Mouse (Mus musculus): ENCODE measurements at regions not wholly inside any gene's neighbourhood (a gene's known extent, or its start where the extent isn't known, plus 50 kb on each side); places are given as distances from the start of the nearest gene placed in this dataset.
A peak's percentile ranks its signal among the peaks of the same experiment; 100 is the strongest.

DNA sequence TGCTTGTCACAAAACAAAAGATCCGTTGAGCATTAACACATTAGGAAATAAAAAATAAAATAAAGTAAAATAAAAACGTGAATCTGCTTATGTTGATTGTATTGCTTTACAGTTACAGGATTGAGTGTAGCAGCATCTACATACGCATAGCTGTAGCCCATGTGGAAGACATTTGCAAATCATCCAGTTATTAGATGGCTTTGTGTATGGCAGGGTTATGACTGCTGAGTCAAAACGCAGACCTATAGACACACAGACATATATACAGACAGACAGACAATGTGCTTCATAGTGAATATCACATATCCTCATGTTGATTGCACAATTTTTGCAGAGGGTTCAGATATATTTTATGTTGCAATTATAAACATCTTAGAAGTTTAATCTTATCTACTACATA, 64.5 kb downstream of the Gm11146 start:
- no peak for DNase-seq

DNA sequence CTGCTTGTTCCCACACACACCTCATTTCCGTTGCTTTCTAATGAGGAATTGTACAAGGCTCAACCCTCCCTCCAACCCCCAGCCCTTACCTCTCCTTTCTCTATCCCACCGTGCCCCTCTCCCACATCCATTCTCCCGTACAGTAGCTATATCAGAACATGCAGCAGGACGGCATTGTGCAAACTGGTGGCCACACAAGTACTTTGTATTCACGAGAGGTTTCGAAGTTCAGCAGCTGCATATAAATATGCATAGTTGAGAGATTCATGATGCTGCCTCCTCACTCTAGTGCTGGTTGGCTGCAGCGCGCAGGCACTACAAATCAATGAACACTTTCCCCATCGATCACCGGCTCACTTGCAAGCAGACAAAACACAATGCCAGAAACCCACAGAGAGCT, 65.1 kb downstream of the Gm11146 start:
- peak; percentile 2 for DNase-seq

DNA sequence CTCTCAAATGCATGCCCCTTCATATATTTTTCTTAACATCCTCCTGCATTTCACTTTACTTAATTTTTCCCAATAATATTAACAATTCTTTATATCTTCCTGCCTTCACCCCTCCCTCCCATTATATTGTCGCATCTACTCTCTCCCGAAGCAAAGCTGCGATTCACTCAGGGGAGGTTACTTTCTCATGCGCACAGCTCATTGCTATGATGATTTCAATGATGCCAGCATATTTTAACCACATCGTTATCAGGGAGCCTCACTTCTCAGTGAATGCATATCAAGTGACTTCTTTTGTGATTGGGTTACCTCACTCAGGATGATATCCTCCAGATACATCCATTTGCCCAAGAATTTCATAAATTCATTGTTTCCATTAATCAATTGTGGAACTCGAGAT, 65.6 kb downstream of the Gm11146 start:
- DNase-seq = no peak

DNA sequence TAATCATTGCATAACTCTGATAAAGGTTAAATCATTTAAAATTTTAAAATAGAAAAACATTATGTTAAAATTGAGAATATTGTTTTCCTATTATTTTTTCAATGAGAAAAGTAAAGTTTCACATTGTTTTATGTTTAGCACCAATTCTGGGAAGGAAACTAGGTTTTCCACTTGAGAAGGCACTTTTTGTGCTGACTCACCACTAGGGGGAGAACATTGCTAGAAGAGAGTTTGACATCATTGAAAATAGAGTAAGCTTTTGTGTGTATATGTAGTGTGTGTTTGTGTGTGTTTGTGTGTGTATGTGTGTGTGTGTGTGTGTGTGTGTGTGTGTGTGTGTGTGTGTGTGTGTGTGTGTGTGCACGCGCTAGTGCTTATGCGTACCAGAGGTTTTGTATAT, 66.9 kb downstream of the Gm11146 start:
- no peak for DNase-seq

DNA sequence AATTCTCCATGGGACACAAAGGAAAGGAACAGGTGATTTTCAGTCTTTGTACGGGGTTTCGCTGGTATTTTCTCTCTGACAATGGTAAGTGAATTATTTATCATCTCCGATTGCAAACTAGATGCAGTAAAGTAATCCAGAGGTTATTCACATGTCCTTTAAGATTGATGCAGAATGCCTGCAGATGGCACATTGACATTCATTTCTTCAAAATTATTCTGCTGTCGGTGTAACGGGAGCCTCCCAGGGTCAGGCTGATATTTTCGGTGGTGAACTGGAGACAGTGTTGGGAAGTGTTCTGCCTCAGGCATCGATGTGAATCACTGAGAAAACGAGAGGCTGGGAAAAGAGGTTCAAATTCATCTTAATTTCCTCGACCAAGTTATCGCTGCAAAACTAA, 70.3 kb downstream of the Gm11146 start:
- DNase-seq = no peak

- no peak for DNase-seq
These were observed 73.9 kb downstream of the Gm11146 start for GRCm38 (mm10) chr16:77527951-77528350.

DNA sequence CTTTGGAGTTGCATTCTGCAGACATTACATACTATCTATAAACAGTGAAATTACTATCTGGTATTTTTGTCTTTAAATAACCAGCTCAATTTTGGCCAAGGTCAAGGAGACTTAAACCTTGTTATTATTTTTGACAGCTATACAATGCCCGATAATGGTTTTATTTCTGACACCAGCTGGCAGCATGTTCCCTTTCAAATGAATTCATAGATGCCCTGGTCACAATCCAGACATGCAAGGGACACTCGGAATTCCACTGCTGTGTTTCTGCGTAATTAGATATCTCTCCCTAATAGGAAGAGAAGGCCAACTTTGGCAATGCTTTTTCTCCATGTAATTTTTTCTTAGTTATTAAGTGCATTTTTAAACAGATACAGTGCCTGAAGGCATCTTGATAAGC, 87.3 kb downstream of the Gm11146 start:
- DNase-seq = no peak

- no peak for DNase-seq
These were observed 98.3 kb downstream of the Gm11146 start for GRCm38 (mm10) chr16:77503556-77503955.

- DNase-seq = no peak
These were observed 99.0 kb downstream of the Gm11146 start for GRCm38 (mm10) chr16:77502916-77503315.

DNA sequence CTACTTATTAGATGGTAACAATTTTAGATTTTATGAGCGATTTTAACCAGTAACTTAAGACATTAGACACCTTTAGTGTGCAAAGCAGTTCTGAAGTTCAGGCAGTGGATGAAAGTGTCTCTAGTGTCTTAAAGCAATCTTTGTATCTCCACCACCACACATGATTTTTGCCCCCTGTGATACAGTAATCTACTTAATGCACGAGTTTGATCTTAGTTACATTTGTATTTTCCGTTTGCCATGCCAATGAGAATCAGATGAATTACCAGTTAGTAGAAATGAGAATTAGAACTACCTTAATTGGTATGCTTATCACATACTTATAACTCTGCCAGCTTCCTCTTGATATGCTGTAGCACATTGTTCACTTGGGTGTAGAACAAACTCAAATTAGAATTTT, 99.9 kb downstream of the Gm11146 start:
- no peak for DNase-seq

- DNase-seq = no peak
These were observed 100.9 kb downstream of the Gm11146 start for GRCm38 (mm10) chr16:77500981-77501380.

- no peak for DNase-seq
These were observed 101.5 kb downstream of the Gm11146 start for GRCm38 (mm10) chr16:77500413-77500812.

- peak; percentile 61 for DNase-seq
These were observed 102.2 kb downstream of the Gm11146 start for GRCm38 (mm10) chr16:77499537-77500301.

DNA sequence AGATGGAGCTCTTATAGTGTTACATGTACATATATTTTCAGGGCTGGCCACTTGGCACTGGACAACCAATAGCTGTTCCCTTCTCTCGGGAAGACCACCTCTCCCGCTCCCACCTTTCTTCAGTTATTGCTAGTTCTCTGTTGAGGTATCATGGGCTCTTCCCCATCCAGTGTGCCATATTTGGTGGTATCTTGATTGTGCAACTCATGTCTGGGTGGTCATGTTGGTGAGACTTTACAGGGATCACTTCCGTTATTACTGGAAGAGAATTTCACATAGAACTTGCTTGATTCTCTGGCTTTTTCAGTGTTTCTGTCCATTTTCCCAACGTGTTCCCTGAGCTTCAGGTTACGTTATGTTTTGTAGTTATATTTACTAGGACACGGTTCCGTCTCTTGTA, 106.6 kb downstream of the Gm11146 start:
- DNase-seq = no peak

- no peak for DNase-seq
These were observed 107.9 kb downstream of the Gm11146 start for GRCm38 (mm10) chr16:77494042-77494441.

- DNase-seq = no peak
These were observed 113.7 kb downstream of the Gm11146 start for GRCm38 (mm10) chr16:77488155-77488554.

DNA sequence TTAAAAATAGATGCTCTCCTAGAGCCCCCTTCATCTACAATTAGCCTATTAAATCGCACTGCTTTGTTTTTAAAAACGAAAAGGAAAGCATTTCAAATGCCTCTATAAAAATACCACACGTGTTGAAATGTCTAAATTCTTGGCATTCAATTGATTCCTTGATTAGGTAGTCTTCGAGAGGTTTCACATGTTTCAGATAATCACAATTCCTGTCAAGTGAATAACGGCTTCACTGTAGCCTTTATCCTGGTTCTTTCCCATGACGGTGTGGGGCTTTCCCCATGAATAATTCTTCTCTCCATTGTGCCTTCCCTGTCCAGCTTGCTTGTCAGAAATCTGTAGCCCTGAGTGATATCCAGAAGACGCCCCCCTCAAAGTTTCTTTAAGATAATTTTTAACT, 122.1 kb downstream of the Gm11146 start:
- DNase-seq = no peak

GRCm38 (mm10) chr16:77471868-77472267, 130.0 kb downstream of the Gm11146 start:
- no peak for DNase-seq

DNA sequence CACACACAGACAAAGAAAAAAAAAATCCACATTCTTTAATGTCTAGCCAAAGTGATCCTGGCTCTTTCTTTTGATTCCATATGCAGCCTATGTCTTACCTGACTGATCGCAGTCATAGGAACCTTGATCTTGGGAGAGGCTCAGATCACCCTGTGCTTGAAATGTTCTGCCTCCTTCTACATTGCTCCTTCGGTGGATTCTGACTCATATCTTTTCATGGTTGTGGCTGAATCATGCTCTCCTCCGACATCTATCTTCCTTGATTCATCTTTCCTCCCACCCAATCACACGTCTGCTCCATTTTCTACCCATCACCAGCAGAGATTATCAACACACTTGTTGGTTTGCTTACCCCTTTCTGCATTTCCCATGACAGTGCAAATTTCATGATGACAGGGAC, 132.0 kb downstream of the Gm11146 start:
- DNase-seq = no peak

- DNase-seq = no peak
These were observed 132.5 kb downstream of the Gm11146 start for GRCm38 (mm10) chr16:77469328-77469875.

DNA sequence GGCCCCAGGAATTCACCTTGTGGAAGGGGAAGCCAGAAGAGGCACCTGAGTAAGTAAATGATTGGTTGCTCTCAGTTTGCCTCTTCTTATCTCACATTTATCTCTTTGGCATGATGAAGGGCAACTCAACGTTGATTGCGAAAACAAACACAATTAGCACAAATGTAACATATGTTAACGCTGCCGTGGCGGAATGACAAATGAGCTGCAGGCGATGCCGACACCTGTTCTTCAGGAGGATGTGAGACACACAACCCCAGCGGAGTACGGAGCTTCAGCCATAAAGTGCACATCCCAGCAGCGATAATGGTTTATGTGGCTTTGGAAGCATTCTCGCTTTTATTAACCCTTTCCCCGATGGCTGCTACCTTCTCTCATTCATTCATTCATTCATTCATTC, 134.7 kb downstream of the Gm11146 start:
- no peak for DNase-seq

DNA sequence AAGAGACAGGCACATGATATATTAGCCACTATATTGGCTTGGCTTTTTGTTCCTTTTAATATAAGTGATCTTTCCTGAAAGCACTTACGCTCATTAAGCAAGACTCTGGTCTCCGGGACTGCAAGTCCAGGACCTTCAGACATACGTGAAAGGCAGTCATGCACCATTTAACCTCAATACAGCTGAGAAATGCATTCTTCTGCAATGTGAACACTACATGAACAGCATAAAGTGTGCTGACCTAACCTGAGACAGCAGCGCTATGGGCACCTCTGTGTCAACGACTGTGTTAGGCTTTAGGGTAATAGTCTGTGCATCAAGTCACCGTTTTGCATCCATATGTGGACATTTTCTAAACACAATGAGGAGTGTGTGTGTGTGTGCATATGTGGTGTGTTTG, 137.3 kb downstream of the Gm11146 start:
- no peak for DNase-seq

DNA sequence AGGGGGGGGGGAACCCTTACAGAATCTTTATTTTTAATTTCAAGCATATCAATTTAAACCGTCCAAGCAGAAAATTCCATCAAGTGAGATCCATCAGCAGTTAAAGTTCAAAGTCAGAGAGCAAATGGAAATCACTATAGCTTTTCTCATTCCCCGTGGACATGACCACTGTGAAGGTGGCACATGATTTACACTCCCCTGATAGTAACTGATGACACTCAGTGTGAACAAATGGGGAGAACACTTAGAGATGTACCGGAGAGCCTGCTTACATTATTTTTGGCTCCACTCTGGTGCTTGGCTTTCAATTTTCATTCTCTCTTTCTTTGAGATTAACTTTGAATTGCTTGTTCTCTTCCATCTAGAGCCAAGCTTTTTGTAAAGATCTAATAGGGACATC, 140.0 kb downstream of the Gm11146 start:
- DNase-seq = no peak

- no peak for DNase-seq
These were observed 140.4 kb downstream of the Gm11146 start for GRCm38 (mm10) chr16:77461459-77461858.

DNA sequence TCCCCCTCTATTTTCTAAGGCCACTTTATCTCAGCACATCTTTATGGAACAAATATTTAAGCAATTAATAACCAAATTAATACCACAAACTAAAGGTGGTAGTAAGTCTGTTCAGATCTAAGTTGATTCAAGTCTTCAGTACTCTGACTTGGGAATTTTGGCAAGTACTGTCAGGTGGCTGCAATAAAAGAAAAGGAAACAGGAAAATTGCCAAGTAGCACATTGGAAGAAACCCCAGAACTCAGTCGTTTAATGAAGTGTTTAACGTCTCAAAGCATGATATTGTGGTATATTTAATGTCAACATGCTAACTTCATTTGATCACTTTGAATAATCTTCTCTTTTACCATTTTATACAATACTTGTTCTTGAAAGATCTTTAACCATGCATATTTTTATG, 142.2 kb downstream of the Gm11146 start:
- DNase-seq = no peak
